Mouse (Mus musculus) forebrain, embryonic 14.5 days (tissue): Measurements from ENCODE around the gene Olfr525. TPM values are rescaled to one million over a fixed set of nuclear protein-coding genes. Genes with fewer than 3 reads are reported as not detected.

ENCODE experiments used
- ATAC-seq: fragments of 200-750 bp; cut with Nextera tagmentation; 2 replicates; pipeline ENCODE4 v1.8.0; 2017; ENCODE audit warnings: mild to moderate bottlenecking, moderate library complexity
- DNase-seq: peaks from one replicate; pipeline ENCODE4 v3.0.0-alpha.2; 2015; ENCODE audit warnings: low spot score
- H3K27ac ChIP-seq: fragments of 300-500 bp; sonication (generic); 2 replicates; pipeline ENCODE4 v1.5.1; 2014; ENCODE audit warnings: low read depth, mild to moderate bottlenecking, control low read depth, low read length, moderate library complexity
- H3K27me3 ChIP-seq: fragments of 300-500 bp; sonication (generic); replicated peaks from 2 replicates; pipeline ENCODE4 v1.6.1; 2014; ENCODE audit warnings: low read length, control low read depth, mixed read lengths; ENCODE audit not compliant: control insufficient read depth, insufficient read depth
- H3K36me3 ChIP-seq: fragments of 300-500 bp; sonication (generic); 2 replicates; pipeline ENCODE4 v1.6.1; 2014; ENCODE audit warnings: low read length, control low read depth; ENCODE audit not compliant: control insufficient read depth, insufficient read depth
- H3K4me1 ChIP-seq: fragments of 300-500 bp; sonication (generic); 2 replicates; pipeline ENCODE4 v1.6.1; 2014; ENCODE audit warnings: antibody characterized with exemption, low read length, control low read depth; ENCODE audit not compliant: control insufficient read depth, insufficient read depth
- H3K4me2 ChIP-seq: fragments of 300-500 bp; sonication (generic); 2 replicates; pipeline ENCODE4 v1.6.1; 2014; ENCODE audit warnings: mild to moderate bottlenecking, control low read depth, low read length
- H3K4me3 ChIP-seq: fragments of 300-500 bp; sonication (generic); 2 replicates; pipeline ENCODE4 v1.5.1; 2014; ENCODE audit warnings: low read depth, low read length, control low read depth
- H3K9ac ChIP-seq: fragments of 300-500 bp; sonication (generic); 2 replicates; pipeline ENCODE4 v1.6.1; 2014; ENCODE audit warnings: mild to moderate bottlenecking, low read length, control low read depth, moderate library complexity
- H3K9me3 ChIP-seq: fragments of 300-500 bp; sonication (generic); replicated peaks from 2 replicates; pipeline ENCODE4 v1.6.1; 2016; ENCODE audit warnings: low read length, control low read depth, mixed read lengths; ENCODE audit not compliant: control insufficient read depth
- WGBS: fragments of 180-500 bp; shearing (Covaris S2); extraction: QIAGEN DNeasy Blood & Tissue Kit; methylation state at CpG from one replicate; pipeline ENCODE4 v1.1.7; 2014; 5-methylcytosine and 5-hydroxymethylcytosine counted together
- polyA plus RNA-seq: library from polyadenylated mRNA; unstranded; fragments of >200 nt; fragmentation: Nextera tagmentation; extraction: Ambion mirVana; gene quantifications from 2 replicates; pipeline ENCODE4 v1.2.1, GENCODE M21; 2014

Gene Olfr525
- polyA plus RNA-seq = not detected in 2 replicates

DNA sequence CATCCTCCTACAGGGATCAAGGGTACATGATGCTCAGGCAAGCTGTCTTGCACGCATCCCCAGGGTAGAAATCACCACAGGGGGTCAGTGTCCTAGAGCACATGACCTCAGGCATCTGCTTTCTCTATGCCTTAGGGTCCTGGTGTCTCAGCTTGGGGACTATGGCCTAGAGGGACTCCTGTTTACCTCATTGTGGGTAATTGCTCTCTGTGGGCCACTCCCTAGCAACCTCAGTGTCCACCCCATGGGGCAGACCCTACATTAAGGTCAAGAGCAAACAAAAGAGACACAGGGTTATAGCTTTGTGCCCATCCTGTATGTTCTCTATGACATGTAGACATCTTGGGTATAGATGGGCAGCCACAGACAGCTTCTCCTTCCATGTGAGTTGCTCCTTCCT lies at the start of gene Olfr525:
Olfr525 (plus strand) TSS at position 301 of the 400 bp plus-strand sequence.
- no peak for ATAC-seq
- H3K27ac ChIP-seq = no peak within 1 kb of the TSS
- H3K36me3 ChIP-seq = no peaks in the 10 kb centered on the region
- H3K4me2 ChIP-seq = no peak within 1 kb of the TSS
- DNase-seq = no peak
- H3K9ac ChIP-seq = no peak within 1 kb of the TSS
- WGBS = 55% methylated on average over 1 of the region's 1 CpGs
- H3K27me3 ChIP-seq = no peaks in the 10 kb centered on the region
- no peaks in the 10 kb centered on the region for H3K4me1 ChIP-seq
- H3K9me3 ChIP-seq = no peaks in the 10 kb centered on the region
- no peak within 1 kb of the TSS for H3K4me3 ChIP-seq

DNA sequence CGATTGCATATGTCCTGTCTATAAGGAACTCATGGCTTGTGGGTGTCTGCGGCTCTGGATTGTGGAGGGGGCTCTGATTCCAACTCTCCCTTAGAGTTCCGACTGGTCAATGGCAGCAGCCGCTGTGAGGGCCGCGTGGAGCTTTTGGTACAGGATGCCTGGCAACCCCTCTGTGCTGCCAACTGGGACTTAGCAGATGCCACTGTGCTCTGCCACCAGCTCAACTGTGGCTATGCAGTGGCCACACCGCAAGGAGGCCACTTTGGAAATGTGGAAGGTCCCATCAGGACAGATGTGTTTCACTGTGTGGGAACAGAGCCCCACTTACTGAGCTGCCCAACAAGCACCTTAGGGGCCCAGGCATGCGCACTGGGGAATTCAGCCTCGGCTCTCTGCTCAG lies 24.9 kb upstream of the Olfr525 start:
- no peaks in the 10 kb centered on the region for H3K36me3 ChIP-seq
- no peak overlapping the region for H3K27ac ChIP-seq
- no peak for DNase-seq
- no peak overlapping the region for H3K9ac ChIP-seq
- no peak overlapping the region for H3K4me3 ChIP-seq
- H3K4me1 ChIP-seq = no peaks in the 10 kb centered on the region
- no peak for ATAC-seq
- 91% methylated on average over 9 of the region's 9 CpGs for WGBS
- no peak overlapping the region for H3K4me2 ChIP-seq
- no peaks in the 10 kb centered on the region for H3K27me3 ChIP-seq
- H3K9me3 ChIP-seq = no peaks in the 10 kb centered on the region

DNA sequence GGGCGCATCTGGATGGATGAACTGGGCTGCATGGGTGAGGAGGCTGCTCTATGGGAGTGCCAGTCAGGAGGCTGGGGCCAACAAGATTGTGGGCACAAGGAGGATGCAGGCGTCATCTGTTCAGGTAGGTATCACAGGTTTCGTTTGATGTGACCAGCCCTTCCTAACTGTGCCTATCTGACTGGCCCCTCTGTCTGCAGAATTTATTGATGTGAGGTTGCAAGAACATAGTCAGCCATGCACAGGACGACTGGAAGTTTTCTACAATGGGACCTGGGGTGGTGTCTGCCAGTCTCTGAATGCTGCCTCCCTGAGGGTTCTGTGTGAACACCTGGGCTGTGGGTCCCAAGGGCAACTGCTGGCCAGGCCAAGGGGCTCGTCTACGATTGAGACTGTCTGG lies 23.8 kb upstream of the Olfr525 start:
- H3K4me2 ChIP-seq = no peak overlapping the region
- WGBS = 77% methylated on average over 6 of the region's 6 CpGs
- no peaks in the 10 kb centered on the region for H3K4me1 ChIP-seq
- H3K9me3 ChIP-seq = no peaks in the 10 kb centered on the region
- no peaks in the 10 kb centered on the region for H3K36me3 ChIP-seq
- H3K27ac ChIP-seq = no peak overlapping the region
- H3K27me3 ChIP-seq = no peaks in the 10 kb centered on the region
- H3K4me3 ChIP-seq = no peak overlapping the region
- H3K9ac ChIP-seq = no peak overlapping the region
- DNase-seq (no peak), ATAC-seq (no peak)

DNA sequence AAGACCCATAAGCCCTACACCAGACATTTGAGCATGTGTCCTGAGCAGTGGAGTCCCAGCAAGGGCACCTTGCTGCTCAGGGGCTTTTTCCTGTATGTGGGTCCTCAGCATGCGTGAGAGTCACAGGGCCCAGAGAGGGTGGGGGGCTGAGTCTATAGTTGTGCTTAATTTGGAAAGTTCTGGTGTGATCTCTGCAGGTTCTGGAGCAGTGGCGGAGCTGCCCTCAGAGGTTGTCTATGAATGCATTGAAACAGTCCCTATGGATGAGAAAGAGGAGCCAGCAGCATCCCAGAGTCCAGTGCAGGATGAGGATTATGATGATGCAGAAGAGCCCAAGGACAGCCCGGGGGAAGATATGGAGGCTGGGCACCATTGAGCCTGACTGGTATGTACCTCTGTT lies 21.2 kb upstream of the Olfr525 start:
- no peak overlapping the region for H3K27ac ChIP-seq
- no peak overlapping the region for H3K4me2 ChIP-seq
- no peaks in the 10 kb centered on the region for H3K4me1 ChIP-seq
- no peaks in the 10 kb centered on the region for H3K27me3 ChIP-seq
- no peaks in the 10 kb centered on the region for H3K36me3 ChIP-seq
- DNase-seq (no peak), ATAC-seq (no peak)
- 91% methylated on average over 3 of the region's 3 CpGs for WGBS
- H3K9ac ChIP-seq = no peak overlapping the region
- H3K4me3 ChIP-seq = no peak overlapping the region
- H3K9me3 ChIP-seq = no peaks in the 10 kb centered on the region

DNA sequence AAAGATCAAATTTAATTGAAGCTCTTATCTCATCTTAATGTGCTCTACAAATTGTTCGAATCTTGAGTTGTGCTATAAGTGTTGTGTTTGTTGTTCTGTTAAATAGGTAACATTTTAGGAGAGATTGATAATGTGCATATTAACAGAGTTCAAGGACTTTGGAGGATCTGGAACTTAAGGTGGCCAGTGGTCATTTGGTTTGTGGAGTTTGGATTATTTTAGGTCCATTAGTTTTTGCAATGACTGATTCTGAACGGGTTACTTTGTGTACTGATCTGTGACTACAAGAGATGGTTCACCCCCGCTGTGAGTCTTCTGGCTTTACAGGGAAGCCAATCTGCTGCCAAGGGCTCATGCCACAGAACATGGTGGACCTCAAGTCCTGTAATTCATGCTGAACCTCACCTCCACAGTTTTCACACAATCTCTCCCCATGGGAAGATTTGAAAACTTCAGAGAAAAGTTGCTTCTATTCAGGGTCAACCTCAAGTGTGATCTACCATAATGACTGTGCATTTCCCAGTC lies 735 bp upstream of the Olfr525 start:
- Histone ChIP-seq H3K4me1 (no peaks in the 10 kb centered on the region), H3K27me3 (no peaks in the 10 kb centered on the region), H3K9me3 (no peaks in the 10 kb centered on the region), H3K4me2 (no peak overlapping the region), H3K27ac (no peak overlapping the region), H3K9ac (no peak overlapping the region), H3K36me3 (no peaks in the 10 kb centered on the region), H3K4me3 (no peak overlapping the region)
- ATAC-seq (no peak), DNase-seq (no peak)
- WGBS = 88% methylated on average over 3 of the region's 3 CpGs

DNA sequence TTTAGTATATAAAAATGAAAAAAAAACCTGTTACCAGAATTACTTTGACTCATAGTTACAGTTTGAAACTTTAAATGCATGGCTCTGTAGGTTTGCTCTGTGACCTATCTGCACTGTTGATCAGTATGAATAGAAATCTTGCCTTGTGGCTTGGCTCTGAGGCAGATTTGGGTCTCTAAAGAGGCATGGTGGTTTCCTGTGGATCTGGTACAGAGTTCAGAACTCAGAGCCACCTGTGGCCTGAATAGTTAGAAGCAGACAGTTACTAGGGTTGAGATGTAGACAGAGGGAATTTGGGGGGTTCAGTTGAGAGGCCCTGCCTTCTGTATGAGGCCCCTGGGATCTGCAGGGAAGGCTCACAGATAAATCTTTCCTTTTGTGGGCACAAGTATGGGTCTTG lies 477 bp downstream of the Olfr525 start:
- ATAC-seq (no peak), DNase-seq (no peak)
- Histone ChIP-seq H3K9ac (no peak overlapping the region), H3K27me3 (no peaks in the 10 kb centered on the region), H3K27ac (no peak overlapping the region), H3K4me2 (no peak overlapping the region), H3K4me3 (no peak overlapping the region), H3K4me1 (no peaks in the 10 kb centered on the region), H3K36me3 (no peaks in the 10 kb centered on the region), H3K9me3 (no peaks in the 10 kb centered on the region)

DNA sequence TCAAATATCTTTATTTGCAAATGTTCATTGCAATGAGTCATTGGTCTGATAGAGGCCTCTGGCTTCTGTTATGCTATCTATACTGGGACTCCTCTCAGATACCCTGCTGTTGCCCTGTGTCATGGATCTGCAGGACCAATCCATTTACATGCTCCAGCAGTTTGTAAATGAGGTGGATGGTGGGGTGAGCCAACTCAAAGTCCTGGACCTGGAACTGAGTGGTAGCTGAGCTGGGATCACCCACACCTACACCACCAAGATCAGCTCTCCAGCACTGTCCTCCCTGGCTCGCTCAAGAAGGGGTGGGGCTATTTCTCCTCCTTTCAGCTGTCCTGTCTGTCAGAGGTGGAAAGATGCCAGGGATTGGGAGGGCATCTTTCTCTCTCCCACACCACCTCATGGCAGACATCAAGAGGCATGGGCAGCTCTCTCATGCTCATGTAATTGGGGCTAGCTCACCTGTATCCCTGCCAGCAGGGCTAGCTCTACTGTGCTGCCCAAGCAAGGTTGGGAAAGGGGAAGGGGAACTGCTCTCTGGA lies 9.2 kb downstream of the Olfr525 start:
- no peaks in the 10 kb centered on the region for H3K4me1 ChIP-seq

DNA sequence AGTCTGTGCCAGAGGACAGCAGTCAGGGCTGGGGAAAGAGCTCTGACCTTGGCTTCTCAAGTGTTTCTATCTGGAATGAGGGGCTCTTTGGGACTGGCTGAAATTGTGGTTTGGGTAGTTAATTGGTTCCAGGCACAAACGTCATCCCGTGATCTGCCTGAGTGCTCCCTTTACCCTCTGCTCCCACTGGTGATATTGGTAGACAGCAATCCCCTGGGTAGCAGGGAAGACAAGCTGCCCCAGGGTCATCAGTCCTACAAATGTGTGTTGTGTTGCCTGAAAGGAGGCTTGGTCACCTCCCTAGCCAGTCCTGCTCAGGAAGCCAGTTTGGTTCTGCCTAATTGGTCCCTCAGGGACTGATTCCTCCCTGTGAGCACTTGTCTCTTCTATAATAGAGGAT lies 13.1 kb downstream of the Olfr525 start, which contains the start of gene Olfr527:
Olfr527 (plus strand) TSS at position 301 of the 400 bp plus-strand sequence.
- WGBS = 84% methylated on average over 2 of the region's 2 CpGs
- Histone ChIP-seq H3K4me1 (no peaks in the 10 kb centered on the region), H3K9me3 (no peaks in the 10 kb centered on the region), H3K27ac (no peak within 1 kb of the TSS), H3K4me3 (no peak within 1 kb of the TSS), H3K36me3 (no peaks in the 10 kb centered on the region), H3K9ac (no peak within 1 kb of the TSS), H3K27me3 (no peaks in the 10 kb centered on the region), H3K4me2 (no peak within 1 kb of the TSS)
- DNase-seq (no peak), ATAC-seq (no peak)

More for the DNA sequence above, 9.2 kb downstream of the Olfr525 start:
- no peaks in the 10 kb centered on the region for H3K36me3 ChIP-seq
- WGBS = 68% methylated on average over 1 of the region's 1 CpGs
- no peak overlapping the region for H3K9ac ChIP-seq
- ATAC-seq = no peak
- no peaks in the 10 kb centered on the region for H3K27me3 ChIP-seq
- no peak overlapping the region for H3K4me2 ChIP-seq
- no peaks in the 10 kb centered on the region for H3K9me3 ChIP-seq
- no peak overlapping the region for H3K4me3 ChIP-seq
- H3K27ac ChIP-seq = no peak overlapping the region
- DNase-seq = no peak

DNA sequence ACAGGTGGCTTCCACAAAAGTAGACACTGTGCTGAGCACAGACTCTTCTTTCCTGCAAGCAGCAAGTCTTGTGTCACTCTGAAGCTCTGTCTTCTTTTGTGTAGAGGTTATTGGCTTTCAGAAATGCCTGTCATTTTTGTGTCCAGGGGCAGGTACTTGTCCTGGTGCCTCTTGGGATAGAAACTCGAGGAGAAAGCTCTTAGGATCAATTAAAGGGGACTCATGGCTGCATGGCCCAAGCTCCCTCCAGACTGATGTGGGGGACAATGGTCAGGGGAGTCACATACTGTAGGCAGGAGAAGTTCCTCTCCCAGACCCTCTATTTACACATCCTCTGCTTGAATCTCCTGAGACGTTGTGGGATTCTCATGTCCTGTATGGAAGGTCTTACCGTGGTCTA lies 40.9 kb downstream of the Olfr525 start, which contains the start of gene Olfr60:
Olfr60 (minus strand) TSS at position 101 of the 400 bp plus-strand sequence.
- WGBS = 66% methylated on average over 3 of the region's 3 CpGs
- Histone ChIP-seq H3K4me1 (no peaks in the 10 kb centered on the region), H3K27me3 (no peaks in the 10 kb centered on the region), H3K4me3 (no peak within 1 kb of the TSS), H3K27ac (no peak within 1 kb of the TSS), H3K9me3 (no peaks in the 10 kb centered on the region), H3K36me3 (no peaks in the 10 kb centered on the region), H3K9ac (no peak within 1 kb of the TSS), H3K4me2 (no peak within 1 kb of the TSS)
- ATAC-seq = no peak
- no peak for DNase-seq
